Mouse (Mus musculus): ENCODE measurements around the gene Tspan18. TPM values are rescaled to one million over a fixed set of nuclear protein-coding genes. Genes with fewer than 3 reads are reported as not detected.
A peak's percentile ranks its signal among the peaks of the same experiment; 100 is the strongest.

The Tspan18 gene
- polyA plus RNA-seq, 1 experiment from 2014 or later: 27.8 TPM

DNA sequence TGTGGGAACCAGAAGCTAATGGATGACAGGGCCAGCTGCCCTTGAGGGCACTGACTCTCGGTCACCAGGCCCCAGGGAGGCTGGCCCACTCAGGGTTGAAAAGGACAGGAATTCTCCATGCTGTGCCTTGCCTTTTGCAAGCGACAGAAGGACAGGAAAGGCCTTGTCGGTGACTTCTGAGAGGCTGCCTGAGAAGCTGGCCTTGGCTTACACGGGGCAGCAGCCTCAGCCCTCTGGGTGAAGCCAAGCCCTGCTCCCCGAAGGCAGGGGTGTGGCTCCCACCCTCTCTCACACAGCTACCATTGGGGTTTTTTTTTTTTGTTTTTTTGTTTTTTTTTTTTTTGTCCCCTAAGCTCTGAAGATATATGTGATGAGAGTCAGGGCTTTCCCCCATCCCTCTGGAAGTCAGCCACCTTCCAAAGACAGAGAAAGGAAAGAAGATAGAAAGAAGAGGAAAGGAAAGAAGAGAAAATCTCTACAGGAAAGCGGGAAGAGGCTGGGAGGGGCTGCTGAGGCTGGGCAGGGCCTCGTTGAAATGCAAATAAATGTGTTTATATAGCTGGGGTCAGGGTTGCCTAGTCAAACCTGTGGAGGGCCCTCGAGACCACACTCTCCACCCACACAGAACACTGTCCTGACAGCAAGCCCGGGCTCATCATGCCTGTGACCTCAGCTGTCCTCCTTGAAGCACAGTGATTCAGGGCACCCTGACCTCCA is 143.4 kb downstream of the Tspan18 start:
- peak overlapping the region; percentile 47 for H3K9ac ChIP-seq (replicated peaks; ENCODE audit: low read length)
- H3K9me3 ChIP-seq (ENCODE audit: control insufficient read depth, low read length): no peaks in the 10 kb centered on the region
- peak overlapping the region; percentile 62 for H3K27ac ChIP-seq (replicated peaks; ENCODE audit: low read depth, low read length)
- DNase-seq (no peak), ATAC-seq (ENCODE audit: low FRiP score, low TSS enrichment) (no peak)
- peak overlapping the region; percentile 87 for H3K4me2 ChIP-seq (ENCODE audit: low read length)
- no peaks in the 10 kb centered on the region for H3K27me3 ChIP-seq (ENCODE audit: control insufficient read depth, insufficient read depth, low read length)
- WGBS: 5% methylated on average over 9 of the region's 9 CpGs
- H3K4me3 ChIP-seq (replicated peaks; ENCODE audit: low read depth, low read length): peak overlapping the region; percentile 20
- no peaks in the 10 kb centered on the region for H3K36me3 ChIP-seq (ENCODE audit: control insufficient read depth, insufficient read depth, low read length)
- peaks cover 65% of the 10 kb centered on the region for H3K4me1 ChIP-seq (ENCODE audit: control insufficient read depth, insufficient read depth, low read length)

DNA sequence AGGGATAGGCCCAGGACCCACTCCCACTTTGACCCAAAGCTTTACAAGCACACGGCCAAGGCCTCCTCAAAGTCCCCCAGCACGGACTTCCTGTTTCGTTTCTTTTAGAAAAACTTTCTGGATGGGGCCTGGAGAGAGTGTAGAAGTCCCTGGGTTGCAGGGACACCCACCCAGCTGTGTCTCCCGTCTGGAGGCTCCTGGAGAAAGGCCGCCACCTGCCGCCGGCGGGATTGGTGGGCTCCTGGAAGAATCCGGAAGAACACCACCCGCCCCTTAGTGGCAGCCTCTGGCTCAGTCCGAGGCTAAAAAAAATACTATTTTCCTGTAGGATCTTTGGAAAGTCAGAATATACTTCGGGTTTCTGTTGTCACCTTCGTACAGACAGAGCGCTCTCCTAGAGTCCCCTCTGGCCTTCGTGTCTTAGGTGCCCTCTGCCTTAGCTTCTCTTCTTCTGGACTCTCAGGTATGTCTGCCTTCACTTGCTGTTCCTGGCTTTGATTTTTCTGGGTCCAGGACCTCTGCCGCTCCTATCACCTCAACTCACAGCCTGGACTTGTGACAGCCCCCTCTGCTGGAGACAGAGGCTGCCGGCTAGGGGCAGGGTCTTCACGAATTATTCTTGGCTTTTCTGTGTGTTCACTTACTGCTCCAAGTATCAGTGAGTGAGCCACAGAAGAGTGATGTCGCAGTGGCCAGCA is 145.4 kb downstream of the Tspan18 start:
- DNase-seq: peak; percentile 84
- peak; percentile 18; the same call in 1 of the 2 replicates for ATAC-seq (ENCODE audit: low FRiP score, low TSS enrichment)

DNA sequence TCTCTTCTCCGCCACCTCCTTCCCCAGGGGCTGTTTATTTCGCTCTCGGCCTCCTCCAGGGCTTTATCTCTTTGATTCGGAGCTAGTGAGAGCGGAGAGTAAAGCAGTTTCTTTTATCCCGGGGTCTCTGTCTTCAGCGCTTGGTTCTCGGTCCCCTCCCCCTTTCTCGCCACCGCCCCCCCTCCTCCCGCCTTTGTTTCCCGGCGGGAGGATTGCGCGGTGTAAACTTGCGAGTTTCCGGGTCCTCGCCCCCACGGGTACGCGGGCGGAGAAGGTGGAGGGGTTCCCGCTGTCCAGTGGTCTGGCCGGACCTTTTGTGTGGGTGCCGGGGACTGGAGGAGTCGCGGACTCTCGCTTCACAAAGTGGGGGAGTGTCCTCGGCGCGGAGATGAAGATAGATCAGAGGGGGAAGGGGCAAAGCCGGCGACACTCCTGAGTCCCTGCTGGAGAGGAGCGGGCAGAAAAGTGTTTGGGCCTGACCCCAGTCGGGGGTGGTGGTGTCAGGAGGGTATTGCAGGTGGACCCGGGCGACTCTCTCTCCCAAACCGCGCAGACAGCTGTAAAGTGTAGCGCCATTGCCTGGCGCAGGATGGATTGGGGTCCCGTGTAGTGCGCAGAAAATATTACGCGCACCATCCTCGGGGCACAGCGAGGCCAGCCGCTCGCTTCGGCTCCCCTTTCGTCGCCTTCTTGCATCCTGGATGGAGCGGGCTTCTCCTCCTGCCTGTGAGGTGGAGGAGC is 146.1 kb downstream of the Tspan18 start:
- H3K27ac ChIP-seq (replicated peaks; ENCODE audit: low read depth, low read length): peak overlapping the region; percentile 91
- ATAC-seq (ENCODE audit: low FRiP score, low TSS enrichment) (peak; percentile 9; the same call in 1 of the 2 replicates), DNase-seq (peak; percentile 76)
- under 1% methylated on average over 53 of the region's 53 CpGs for WGBS
- H3K9ac ChIP-seq (replicated peaks; ENCODE audit: low read length): peak overlapping the region; percentile 98
- H3K4me3 ChIP-seq (replicated peaks; ENCODE audit: low read depth, low read length): peak overlapping the region; percentile 91
- H3K9me3 ChIP-seq (ENCODE audit: control insufficient read depth, low read length): no peaks in the 10 kb centered on the region
- no peaks in the 10 kb centered on the region for H3K27me3 ChIP-seq (ENCODE audit: control insufficient read depth, insufficient read depth, low read length)
- peaks cover 47% of the 10 kb centered on the region for H3K4me1 ChIP-seq (ENCODE audit: control insufficient read depth, insufficient read depth, low read length)
- no peaks in the 10 kb centered on the region for H3K36me3 ChIP-seq (ENCODE audit: control insufficient read depth, insufficient read depth, low read length)
- peak overlapping the region; percentile 87 for H3K4me2 ChIP-seq (ENCODE audit: low read length)

More for the DNA sequence above, 145.4 kb downstream of the Tspan18 start:
- peak overlapping the region; percentile 91 for H3K27ac ChIP-seq (replicated peaks; ENCODE audit: low read depth, low read length)
- no peaks in the 10 kb centered on the region for H3K36me3 ChIP-seq (ENCODE audit: control insufficient read depth, insufficient read depth, low read length)
- H3K4me1 ChIP-seq (ENCODE audit: control insufficient read depth, insufficient read depth, low read length): peaks cover 54% of the 10 kb centered on the region
- no peaks in the 10 kb centered on the region for H3K9me3 ChIP-seq (ENCODE audit: control insufficient read depth, low read length)
- H3K9ac ChIP-seq (replicated peaks; ENCODE audit: low read length): peak overlapping the region; percentile 98
- 4% methylated on average over 19 of the region's 19 CpGs for WGBS
- peak overlapping the region; percentile 87 for H3K4me2 ChIP-seq (ENCODE audit: low read length)
- peak overlapping the region; percentile 91 for H3K4me3 ChIP-seq (replicated peaks; ENCODE audit: low read depth, low read length)
- H3K27me3 ChIP-seq (ENCODE audit: control insufficient read depth, insufficient read depth, low read length): no peaks in the 10 kb centered on the region

DNA sequence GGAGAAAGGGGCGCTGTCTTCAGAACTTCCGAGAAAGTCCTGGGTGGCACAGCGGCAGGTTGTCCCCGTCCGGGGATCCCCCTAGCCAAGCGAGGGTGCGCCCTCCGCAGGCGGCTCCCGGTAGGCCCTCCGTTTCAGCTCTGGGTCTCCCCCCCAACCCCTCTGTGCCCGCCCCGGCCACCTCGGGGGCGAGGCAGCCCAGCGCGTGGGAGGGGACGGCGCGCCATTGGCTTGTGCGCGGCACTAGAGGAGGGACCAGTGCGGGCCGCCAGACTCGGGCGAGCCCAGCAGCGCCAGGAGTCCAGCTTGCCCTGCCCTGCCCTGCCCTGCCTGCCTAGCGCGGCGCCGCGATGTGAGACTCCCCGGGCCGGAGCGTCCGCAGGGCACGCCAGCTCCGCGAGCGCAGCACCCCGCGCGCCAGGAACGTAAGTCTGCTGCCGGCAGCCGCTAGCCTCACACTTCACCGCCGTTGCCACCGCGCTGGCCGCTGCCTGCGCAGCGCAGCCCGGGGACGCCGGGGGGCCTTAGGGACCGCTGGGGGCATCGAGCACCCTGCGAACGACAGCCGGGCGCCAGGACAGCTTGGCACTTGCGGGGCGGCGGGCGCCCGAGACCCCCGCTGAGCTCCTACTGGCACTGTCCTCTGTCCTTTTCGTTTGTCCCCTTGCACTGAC is 146.8 kb downstream of the Tspan18 start, which contains the start of gene Trp53i11:
Gene Trp53i11 (plus strand): TSS at position 226 of the 674 bp plus-strand sequence.
- Histone ChIP-seq H3K27me3 (ENCODE audit: control insufficient read depth, insufficient read depth, low read length) (no peaks in the 10 kb centered on the region), H3K4me3 (replicated peaks; ENCODE audit: low read depth, low read length) (peak within 1 kb of the TSS; percentile 91), H3K27ac (replicated peaks; ENCODE audit: low read depth, low read length) (peak within 1 kb of the TSS; percentile 91), H3K9me3 (ENCODE audit: control insufficient read depth, low read length) (no peaks in the 10 kb centered on the region), H3K4me1 (ENCODE audit: control insufficient read depth, insufficient read depth, low read length) (peaks cover 41% of the 10 kb centered on the region), H3K36me3 (ENCODE audit: control insufficient read depth, insufficient read depth, low read length) (no peaks in the 10 kb centered on the region), H3K4me2 (ENCODE audit: low read length) (peak within 1 kb of the TSS; percentile 87), H3K9ac (replicated peaks; ENCODE audit: low read length) (peak within 1 kb of the TSS; percentile 98)
- DNase-seq (peak; percentile 91), ATAC-seq (ENCODE audit: low FRiP score, low TSS enrichment) (peak; percentile 87)
- WGBS: under 1% methylated on average over 63 of the region's 69 CpGs

DNA sequence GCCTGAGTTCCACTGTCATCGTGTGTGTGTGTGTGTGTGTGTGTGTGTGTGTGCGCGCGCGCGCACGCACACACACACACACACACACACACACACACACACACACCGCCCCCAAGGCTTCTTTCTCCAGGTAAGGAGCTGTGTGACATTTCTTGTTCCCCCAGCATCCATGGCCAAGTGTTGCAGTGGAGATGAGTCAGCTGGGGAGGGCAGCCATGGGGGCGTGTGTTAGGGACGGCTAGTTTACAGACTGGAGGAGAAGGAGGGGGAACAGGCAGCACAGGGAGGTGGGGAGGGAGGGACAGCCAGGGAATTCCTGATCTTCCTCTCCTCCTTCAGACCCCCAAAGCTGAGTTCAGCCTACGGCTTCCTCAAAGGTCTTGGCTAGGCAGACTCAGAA is 151.4 kb downstream of the Tspan18 start:
- 81% methylated on average over 11 of the region's 11 CpGs for WGBS
- ATAC-seq (ENCODE audit: low FRiP score, low TSS enrichment) (no peak), DNase-seq (no peak)
- no peak overlapping the region for H3K4me2 ChIP-seq (ENCODE audit: low read length)
- H3K9me3 ChIP-seq (ENCODE audit: control insufficient read depth, low read length): no peaks in the 10 kb centered on the region
- H3K4me1 ChIP-seq (ENCODE audit: control insufficient read depth, insufficient read depth, low read length): peaks cover 22% of the 10 kb centered on the region
- no peaks in the 10 kb centered on the region for H3K27me3 ChIP-seq (ENCODE audit: control insufficient read depth, insufficient read depth, low read length)
- H3K36me3 ChIP-seq (ENCODE audit: control insufficient read depth, insufficient read depth, low read length): no peaks in the 10 kb centered on the region
- H3K9ac ChIP-seq (replicated peaks; ENCODE audit: low read length): no peak overlapping the region
- no peak overlapping the region for H3K27ac ChIP-seq (replicated peaks; ENCODE audit: low read depth, low read length)
- H3K4me3 ChIP-seq (replicated peaks; ENCODE audit: low read depth, low read length): no peak overlapping the region

DNA sequence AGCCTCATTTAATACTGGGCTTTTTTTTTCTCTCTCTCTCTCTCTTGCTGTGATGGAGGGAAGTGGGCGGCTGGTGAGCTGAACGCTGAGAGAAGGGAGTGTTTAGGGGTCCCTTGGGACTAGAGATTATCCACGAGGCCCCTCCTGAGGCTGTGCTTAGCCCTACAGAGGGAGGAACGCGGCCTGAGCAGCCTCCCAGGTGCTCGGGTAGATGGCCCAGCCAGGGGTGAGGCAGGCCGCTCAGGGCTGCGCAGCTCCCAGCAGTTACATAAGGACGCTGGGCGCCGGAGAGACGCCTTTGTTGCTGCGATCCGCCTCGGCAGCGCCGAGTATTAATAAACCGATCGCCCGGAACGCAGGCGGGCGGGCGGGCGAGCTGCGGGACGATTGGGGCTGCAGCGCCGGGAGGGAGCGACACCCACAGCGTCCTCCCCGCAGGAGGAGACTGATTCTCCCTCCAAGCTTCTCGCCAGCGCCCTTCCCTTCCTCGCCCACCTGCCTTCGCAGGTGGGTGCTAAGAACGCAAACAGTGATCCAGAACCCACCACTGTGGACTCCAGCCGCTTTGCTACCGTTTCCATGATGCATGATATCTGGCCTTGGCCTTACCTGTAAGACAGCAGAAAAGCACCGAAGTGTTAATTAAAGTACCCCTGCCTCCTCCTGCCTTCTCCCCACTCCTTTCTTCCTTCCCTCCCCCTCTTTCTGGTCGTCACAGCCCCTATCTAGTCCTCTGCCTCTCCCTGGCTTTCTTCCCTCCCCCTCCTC is 154.0 kb downstream of the Tspan18 start:
- Histone ChIP-seq H3K27me3 (ENCODE audit: control insufficient read depth, insufficient read depth, low read length) (no peaks in the 10 kb centered on the region), H3K27ac (replicated peaks; ENCODE audit: low read depth, low read length) (peak overlapping the region; percentile 83), H3K4me2 (ENCODE audit: low read length) (peak overlapping the region; percentile 64), H3K9ac (replicated peaks; ENCODE audit: low read length) (peak overlapping the region; percentile 53), H3K4me1 (ENCODE audit: control insufficient read depth, insufficient read depth, low read length) (peaks cover 42% of the 10 kb centered on the region), H3K9me3 (ENCODE audit: control insufficient read depth, low read length) (no peaks in the 10 kb centered on the region), H3K4me3 (replicated peaks; ENCODE audit: low read depth, low read length) (peak overlapping the region; percentile 25), H3K36me3 (ENCODE audit: control insufficient read depth, insufficient read depth, low read length) (no peaks in the 10 kb centered on the region)
- WGBS: 1% methylated on average over 41 of the region's 41 CpGs
- ATAC-seq (ENCODE audit: low FRiP score, low TSS enrichment) (no peak), DNase-seq (peak; percentile 81)

DNA sequence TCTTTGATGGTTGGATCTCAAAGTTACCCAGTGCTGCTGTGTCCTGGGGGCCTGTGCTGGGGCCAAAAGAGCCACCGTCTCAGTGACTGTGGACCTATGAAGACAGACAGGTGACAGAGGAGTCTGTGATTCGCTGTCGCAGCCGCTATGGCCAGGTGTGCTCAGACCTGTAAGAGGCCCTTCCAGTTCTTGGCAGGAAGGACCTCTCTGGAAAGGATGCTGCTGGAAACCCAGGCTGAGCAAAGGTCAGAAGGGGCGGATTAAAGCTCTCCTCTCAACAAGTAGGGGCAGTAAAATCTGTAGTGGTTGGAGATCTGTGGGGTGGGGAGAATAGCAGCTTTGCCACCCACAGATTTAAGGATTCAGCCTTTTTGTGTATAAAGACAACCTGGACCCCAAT is 154.7 kb downstream of the Tspan18 start:
- ATAC-seq (ENCODE audit: low FRiP score, low TSS enrichment) (no peak), DNase-seq (no peak)
- peaks cover 44% of the 10 kb centered on the region for H3K4me1 ChIP-seq (ENCODE audit: control insufficient read depth, insufficient read depth, low read length)
- no peaks in the 10 kb centered on the region for H3K27me3 ChIP-seq (ENCODE audit: control insufficient read depth, insufficient read depth, low read length)
- no peaks in the 10 kb centered on the region for H3K9me3 ChIP-seq (ENCODE audit: control insufficient read depth, low read length)
- WGBS: 56% methylated on average over 5 of the region's 5 CpGs
- no peak overlapping the region for H3K4me3 ChIP-seq (replicated peaks; ENCODE audit: low read depth, low read length)
- peak overlapping the region; percentile 64 for H3K4me2 ChIP-seq (ENCODE audit: low read length)
- peak overlapping the region; percentile 53 for H3K9ac ChIP-seq (replicated peaks; ENCODE audit: low read length)
- H3K27ac ChIP-seq (replicated peaks; ENCODE audit: low read depth, low read length): peak overlapping the region; percentile 83; the same call in 1 of the 2 replicates
- H3K36me3 ChIP-seq (ENCODE audit: control insufficient read depth, insufficient read depth, low read length): no peaks in the 10 kb centered on the region

All from midbrain, embryonic 14.5 days (tissue).